Mouse (Mus musculus): ENCODE results near the gene Gm13305. TPM values are rescaled to one million over a fixed set of nuclear protein-coding genes. Genes with fewer than 3 reads are reported as not detected.
"Not testable (repeated sequence)": the region's sequence is repeated elsewhere in the genome, so short reads cannot be mapped to it uniquely, and the experiment has no call there.

Gene Gm13305
- polyA plus RNA-seq (2015; fragmentation: Nextera tagmentation; extraction: Ambion mirVana) = not detected in 2 replicates

- not testable (repeated sequence) for H3K9ac ChIP-seq; H3K27ac ChIP-seq (replicated peaks); H3K36me3 ChIP-seq (replicated peaks); ATAC-seq (ENCODE audit: insufficient read depth); H3K9me3 ChIP-seq (replicated peaks); H3K4me1 ChIP-seq (replicated peaks); H3K4me3 ChIP-seq (replicated peaks); H3K27me3 ChIP-seq; H3K4me2 ChIP-seq
- no CpG with 5 or more reads among the region's 7 CpGs for WGBS (ENCODE audit: insufficient replicate concordance)
Measured at GRCm38 (mm10) chr4:42168503-42168902, at the start of gene Gm13305. Gene Gm13305 (minus strand): TSS chr4:42168603.

- no CpG with 5 or more reads among the region's 25 CpGs for WGBS (ENCODE audit: insufficient replicate concordance)
- H3K4me2 ChIP-seq; H3K9ac ChIP-seq; H3K27ac ChIP-seq (replicated peaks); H3K27me3 ChIP-seq; ATAC-seq (ENCODE audit: insufficient read depth); H3K4me1 ChIP-seq (replicated peaks); H3K9me3 ChIP-seq (replicated peaks); H3K4me3 ChIP-seq (replicated peaks); H3K36me3 ChIP-seq (replicated peaks): not testable (repeated sequence)
Measured at GRCm38 (mm10) chr4:42184980-42185372, 16.6 kb upstream of the Gm13305 start.

GRCm38 (mm10) chr4:42184324-42184979 lies 16.0 kb upstream of the Gm13305 start:
- not testable (repeated sequence) for H3K27ac ChIP-seq (replicated peaks); H3K9ac ChIP-seq; H3K4me2 ChIP-seq; H3K36me3 ChIP-seq (replicated peaks); H3K4me1 ChIP-seq (replicated peaks); H3K27me3 ChIP-seq; H3K4me3 ChIP-seq (replicated peaks); ATAC-seq (ENCODE audit: insufficient read depth); H3K9me3 ChIP-seq (replicated peaks)
- WGBS (ENCODE audit: insufficient replicate concordance) = no CpG with 5 or more reads among the region's 58 CpGs

- H3K4me3 ChIP-seq (replicated peaks); H3K9me3 ChIP-seq (replicated peaks); H3K36me3 ChIP-seq (replicated peaks); H3K9ac ChIP-seq; H3K27ac ChIP-seq (replicated peaks); H3K27me3 ChIP-seq; ATAC-seq (ENCODE audit: insufficient read depth); H3K4me2 ChIP-seq; H3K4me1 ChIP-seq (replicated peaks): not testable (repeated sequence)
- no CpG with 5 or more reads among the region's 31 CpGs for WGBS (ENCODE audit: insufficient replicate concordance)
Measured at GRCm38 (mm10) chr4:42183234-42184197, 15.1 kb upstream of the Gm13305 start.

GRCm38 (mm10) chr4:42178243-42178642 lies 9.8 kb upstream of the Gm13305 start:
- WGBS (ENCODE audit: insufficient replicate concordance) = no CpG with 5 or more reads among the region's 4 CpGs
- H3K27me3 ChIP-seq; H3K36me3 ChIP-seq (replicated peaks); H3K9ac ChIP-seq; H3K4me3 ChIP-seq (replicated peaks); H3K4me2 ChIP-seq; H3K4me1 ChIP-seq (replicated peaks); H3K9me3 ChIP-seq (replicated peaks); H3K27ac ChIP-seq (replicated peaks); ATAC-seq (ENCODE audit: insufficient read depth): not testable (repeated sequence)

- not testable (repeated sequence) for H3K4me1 ChIP-seq (replicated peaks); H3K9ac ChIP-seq; H3K36me3 ChIP-seq (replicated peaks); H3K4me2 ChIP-seq; H3K27ac ChIP-seq (replicated peaks); ATAC-seq (ENCODE audit: insufficient read depth); H3K9me3 ChIP-seq (replicated peaks); H3K4me3 ChIP-seq (replicated peaks); H3K27me3 ChIP-seq
- no CpG with 5 or more reads among the region's 9 CpGs for WGBS (ENCODE audit: insufficient replicate concordance)
Measured at GRCm38 (mm10) chr4:42153136-42153535, 15.3 kb downstream of the Gm13305 start, which contains the start of gene Gm13306. Gene Gm13306 (plus strand): TSS chr4:42153436.

GRCm38 (mm10) chr4:42114517-42114916 lies 53.9 kb downstream of the Gm13305 start, which contains the start of gene Gm13304:
Gene Gm13304 (plus strand): TSS chr4:42114817.
- not testable (repeated sequence) for H3K4me3 ChIP-seq (replicated peaks); H3K9ac ChIP-seq; H3K4me2 ChIP-seq; ATAC-seq (ENCODE audit: insufficient read depth); H3K9me3 ChIP-seq (replicated peaks); H3K36me3 ChIP-seq (replicated peaks); H3K4me1 ChIP-seq (replicated peaks); H3K27ac ChIP-seq (replicated peaks); H3K27me3 ChIP-seq
- WGBS (ENCODE audit: insufficient replicate concordance) = no CpG with 5 or more reads among the region's 5 CpGs

Other genes with a start within 250 kb of the Gm13305 start
- 0.21 and 0.37 TPM in 2 replicates for gene Gm20878, start 227.0 kb downstream of the Gm13305 start, polyA plus RNA-seq (2015; fragmentation: Nextera tagmentation; extraction: Ambion mirVana)
- gene Fam205a4, start 202.5 kb downstream of the Gm13305 start, polyA plus RNA-seq (2015; fragmentation: Nextera tagmentation; extraction: Ambion mirVana) = not detected in 2 replicates
- gene Gm21093, start 133.9 kb downstream of the Gm13305 start, polyA plus RNA-seq (2015; fragmentation: Nextera tagmentation; extraction: Ambion mirVana) = not detected in 2 replicates
- gene Gm3893, start 77.4 kb downstream of the Gm13305 start, polyA plus RNA-seq (2015; fragmentation: Nextera tagmentation; extraction: Ambion mirVana) = not detected in 2 replicates
- gene Gm13304, start 53.8 kb downstream of the Gm13305 start, polyA plus RNA-seq (2015; fragmentation: Nextera tagmentation; extraction: Ambion mirVana) = 0.37 and 0.46 TPM in 2 replicates
- gene Gm13306, start 15.2 kb downstream of the Gm13305 start, polyA plus RNA-seq (2015; fragmentation: Nextera tagmentation; extraction: Ambion mirVana) = not detected in 2 replicates
- not detected in 2 replicates for gene Gm10600, start 72.0 kb upstream of the Gm13305 start, polyA plus RNA-seq (2015; fragmentation: Nextera tagmentation; extraction: Ambion mirVana)
- gene Ccl21b, start 87.2 kb upstream of the Gm13305 start, polyA plus RNA-seq (2015; fragmentation: Nextera tagmentation; extraction: Ambion mirVana) = not detected in 2 replicates
- not detected in 2 replicates for gene Gm21953, start 125.7 kb upstream of the Gm13305 start, polyA plus RNA-seq (2015; fragmentation: Nextera tagmentation; extraction: Ambion mirVana)
- not detected in 2 replicates for gene Fam205a3, start 149.7 kb upstream of the Gm13305 start, polyA plus RNA-seq (2015; fragmentation: Nextera tagmentation; extraction: Ambion mirVana)

All from liver, embryonic 15.5 days (tissue).